Mouse (Mus musculus): ENCODE data around the gene Foxa2.

DNA sequence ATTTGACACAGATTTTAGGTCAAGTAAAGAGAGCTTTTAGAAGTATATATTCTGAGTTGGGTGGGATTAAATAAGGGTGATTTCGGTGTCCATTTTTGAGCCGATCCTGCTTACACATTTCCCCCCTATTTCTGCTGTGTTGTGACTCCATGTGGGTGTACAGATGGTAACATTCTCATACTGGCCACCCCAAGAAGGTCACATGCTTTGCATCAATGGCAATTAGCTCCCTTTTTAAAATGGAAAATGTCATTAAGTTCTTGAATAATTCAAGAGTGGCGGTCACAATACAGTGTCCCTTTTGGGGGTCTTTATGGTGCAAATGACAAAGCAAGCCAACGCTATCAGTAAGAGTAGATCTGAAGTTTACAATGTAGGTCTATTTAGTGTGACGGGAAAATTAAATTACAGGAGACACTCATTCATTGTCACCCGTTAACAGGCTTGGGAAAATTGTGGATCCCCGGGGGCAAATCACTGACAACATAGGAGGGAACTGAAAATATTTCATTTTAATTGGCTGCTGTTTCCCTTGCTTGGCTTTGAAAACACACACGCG lies 17.6 kb downstream of the Foxa2 start:
- no peak for TF ChIP-seq EP300 (IDR thresholded peaks at IDR 0.05; ENCODE audit: insufficient read depth, low read depth, low read length)
- TF ChIP-seq CTCF (IDR thresholded peaks at IDR 0.05; ENCODE audit: low read depth, low read length) = no peak
- no peak for TF ChIP-seq POLR2A (IDR thresholded peaks at IDR 0.05; ENCODE audit: insufficient read depth, low read length)
